Mouse (Mus musculus) olfactory bulb, adult 2 months (tissue): ENCODE data around the gene Zhx3. TPM values are rescaled to one million over a fixed set of nuclear protein-coding genes. Genes with fewer than 3 reads are reported as not detected.

Experiments used
- H3K27ac ChIP-seq: fragments of 200-500 bp; 2 replicates; pipeline ENCODE4 v1.5.1; 2012; ENCODE audit warnings: low read depth, low read length; ENCODE audit not compliant: insufficient read depth
- H3K4me1 ChIP-seq: fragments of 200-500 bp; 2 replicates; pipeline ENCODE4 v1.6.1; 2012; ENCODE audit warnings: low read length; ENCODE audit not compliant: control insufficient read depth, insufficient read depth
- H3K4me3 ChIP-seq: fragments of 200-500 bp; 2 replicates; pipeline ENCODE4 v1.5.1; 2012; ENCODE audit warnings: mild to moderate bottlenecking, low read depth, low read length, moderate library complexity; ENCODE audit not compliant: insufficient read depth
- CTCF ChIP-seq: fragments of 200-500 bp; IDR thresholded peaks from 2 replicates; pipeline ENCODE4 v1.5.1; 2012; ENCODE audit warnings: low read depth, mild to moderate bottlenecking, low read length, moderate library complexity; ENCODE audit not compliant: insufficient read depth
- POLR2A ChIP-seq: fragments of 200-500 bp; IDR thresholded peaks from 2 replicates; pipeline ENCODE4 v1.6.1; 2012; ENCODE audit warnings: mild to moderate bottlenecking, low read depth, low read length, moderate library complexity; ENCODE audit not compliant: insufficient read depth
- WGBS: fragments of 180-500 bp; shearing (Covaris S2); methylation state at CpG from one replicate; pipeline ENCODE4 v1.1.7; 2018; 5-methylcytosine and 5-hydroxymethylcytosine counted together
- polyA plus RNA-seq: library from polyadenylated mRNA; stranded (reverse); fragments of >200 nt; gene quantifications from 2 replicates; pipeline ENCODE4 v1.2.4, GENCODE M21; 2012; ENCODE audit warnings: low replicate concordance; ENCODE audit not compliant: missing spikeins, insufficient read depth, insufficient read length

Gene Zhx3
- polyA plus RNA-seq, 1 experiment = not detected

DNA sequence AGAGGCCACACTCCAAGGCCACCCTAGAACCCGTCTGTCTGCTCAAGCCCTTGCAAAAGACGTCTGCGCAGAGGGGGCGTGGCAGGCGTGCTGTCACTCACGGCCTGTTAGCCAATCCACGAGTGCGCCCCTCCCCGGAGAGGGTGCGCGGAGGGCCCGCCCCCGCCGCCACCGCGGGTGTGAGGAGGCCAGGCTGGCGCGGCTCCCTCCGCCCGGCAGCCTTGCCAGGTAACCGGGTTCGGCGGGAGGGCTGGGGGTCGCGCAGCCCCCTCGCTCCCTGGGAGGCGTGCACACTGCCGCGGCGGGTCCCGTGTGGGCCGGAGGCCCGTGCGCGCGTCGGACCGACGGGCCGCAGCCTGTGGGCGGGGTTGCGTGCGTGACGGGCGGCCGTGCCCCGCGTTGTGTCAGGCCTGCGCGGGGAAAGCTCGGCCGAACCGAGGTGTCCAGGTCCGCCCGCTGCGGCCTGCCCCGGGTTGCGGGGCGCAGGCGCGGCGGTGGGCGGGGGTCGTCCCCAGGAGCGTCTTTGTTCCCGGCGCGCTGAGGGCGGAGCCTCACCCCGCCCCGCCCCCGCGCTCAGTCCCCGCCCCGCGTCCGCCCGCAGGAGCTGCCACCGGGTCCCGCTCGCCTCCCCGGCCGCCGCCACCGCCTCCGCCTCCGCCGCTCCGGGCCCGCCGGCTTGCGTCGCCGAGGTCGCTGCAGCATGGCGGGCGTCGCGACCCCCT lies 141.5 kb downstream of the Zhx3 start, which contains the start of gene Plcg1:
Plcg1 (plus strand) TSS at position 184 of the 722 bp plus-strand sequence.
- Histone ChIP-seq H3K4me3 (peak within 1 kb of the TSS; percentile 74), H3K27ac (peak within 1 kb of the TSS; percentile 84), H3K4me1 (peaks cover 38% of the 10 kb centered on the region)
- peak; percentile 95 for TF ChIP-seq POLR2A
- TF ChIP-seq CTCF = no peak
- WGBS = under 1% methylated on average over 97 of the region's 99 CpGs

DNA sequence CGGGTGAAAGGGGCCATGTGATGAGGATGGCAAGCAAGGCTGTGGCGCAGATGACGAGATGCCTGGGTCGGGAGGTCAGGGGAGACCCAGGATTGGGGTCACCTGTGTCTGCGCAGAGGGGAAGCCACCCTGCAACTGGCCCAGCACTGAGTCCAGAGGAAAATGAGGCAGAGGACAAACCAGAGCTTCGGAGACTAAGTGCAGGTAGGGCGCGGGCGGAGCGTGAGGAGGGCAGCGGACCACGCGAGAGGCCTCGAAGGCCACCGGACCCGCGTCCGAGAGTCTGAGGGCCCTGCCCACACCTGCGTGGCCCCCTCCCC lies 142.0 kb downstream of the Zhx3 start:
- Histone ChIP-seq H3K4me1 (peaks cover 35% of the 10 kb centered on the region), H3K27ac (peak overlapping the region; percentile 40), H3K4me3 (peak overlapping the region; percentile 74)
- WGBS = 6% methylated on average over 19 of the region's 19 CpGs
- TF ChIP-seq CTCF (no peak), POLR2A (no peak)

GRCm38 (mm10) chr2:160729851-160730796 lies 142.7 kb downstream of the Zhx3 start:
- TF ChIP-seq POLR2A (no peak), CTCF (no peak)
- WGBS = 39% methylated on average over 17 of the region's 17 CpGs
- Histone ChIP-seq H3K27ac (no peak overlapping the region), H3K4me1 (peaks cover 30% of the 10 kb centered on the region), H3K4me3 (peak overlapping the region; percentile 74)

- 38% methylated on average over 2 of the region's 2 CpGs for WGBS
- H3K4me3 ChIP-seq = no peak overlapping the region
- H3K4me1 ChIP-seq = peaks cover 27% of the 10 kb centered on the region
- no peak overlapping the region for H3K27ac ChIP-seq
- TF ChIP-seq CTCF (no peak), POLR2A (no peak)
Observed at GRCm38 (mm10) chr2:160729436-160729835, 143.4 kb downstream of the Zhx3 start.

DNA sequence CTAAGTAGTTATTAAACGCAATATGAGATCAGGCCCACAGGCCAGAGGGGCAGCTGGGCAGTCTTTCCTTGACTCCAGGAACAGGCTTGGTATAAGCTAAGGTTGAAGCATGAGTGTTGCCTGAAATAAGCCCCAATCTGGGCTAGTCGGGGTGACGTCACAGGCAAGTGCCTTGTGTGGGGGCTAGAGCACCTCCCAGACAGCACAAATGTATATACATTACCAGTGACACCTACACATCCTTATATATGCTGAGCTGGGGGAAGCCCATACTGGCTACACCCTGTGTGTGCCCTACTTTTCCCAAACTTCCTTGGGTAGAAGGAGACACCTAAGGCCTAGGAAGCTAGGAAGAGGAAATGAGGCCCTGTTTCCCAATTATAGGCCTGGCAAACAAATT lies 143.8 kb downstream of the Zhx3 start:
- Histone ChIP-seq H3K4me3 (no peak overlapping the region), H3K27ac (no peak overlapping the region), H3K4me1 (peaks cover 23% of the 10 kb centered on the region)
- WGBS = 82% methylated on average over 3 of the region's 3 CpGs
- TF ChIP-seq POLR2A = no peak
- no peak for TF ChIP-seq CTCF

- Histone ChIP-seq H3K27ac (no peak overlapping the region), H3K4me3 (no peak overlapping the region), H3K4me1 (peaks cover 10% of the 10 kb centered on the region)
- TF ChIP-seq POLR2A (no peak), CTCF (no peak)
- WGBS = 72% methylated on average over 6 of the region's 6 CpGs
Observed at GRCm38 (mm10) chr2:160725877-160726864, 146.6 kb downstream of the Zhx3 start.

- TF ChIP-seq CTCF = no peak
- no peak for TF ChIP-seq POLR2A
- Histone ChIP-seq H3K27ac (no peak overlapping the region), H3K4me3 (no peak overlapping the region), H3K4me1 (no peaks in the 10 kb centered on the region)
- WGBS = 85% methylated on average over 5 of the region's 5 CpGs
Observed at GRCm38 (mm10) chr2:160724536-160724935, 148.3 kb downstream of the Zhx3 start.

- TF ChIP-seq POLR2A (no peak), CTCF (no peak)
- Histone ChIP-seq H3K27ac (no peak overlapping the region), H3K4me3 (no peak overlapping the region), H3K4me1 (no peaks in the 10 kb centered on the region)
- 88% methylated on average over 4 of the region's 4 CpGs for WGBS
Observed at GRCm38 (mm10) chr2:160723613-160724375, 149.0 kb downstream of the Zhx3 start.
